Mouse (Mus musculus) stomach, embryonic 15.5 days (tissue): ENCODE measurements at regions not wholly inside any gene's neighbourhood (a gene's known extent, or its start where the extent isn't known, plus 50 kb on each side); places are given as distances from the start of the nearest gene placed in this dataset.
"Not testable (repeated sequence)": the region's sequence is repeated elsewhere in the genome, so short reads cannot be mapped to it uniquely, and the experiment has no call there.

Experiments used
- ATAC-seq: fragments of 200-750 bp; cut with Nextera tagmentation; 2 replicates; pipeline ENCODE4 v1.8.0; 2017; ENCODE audit warnings: low read depth, moderate number of reproducible peaks, moderate TSS enrichment; ENCODE audit not compliant: insufficient read depth, low FRiP score
- H3K27ac ChIP-seq: fragments of 300-500 bp; sonication (generic); 2 replicates; pipeline ENCODE4 v1.5.1; 2015; ENCODE audit warnings: mild to moderate bottlenecking, inconsistent platforms
- H3K27me3 ChIP-seq: fragments of 300-500 bp; sonication (generic); replicated peaks from 2 replicates; pipeline ENCODE4 v1.6.1; 2015; ENCODE audit warnings: inconsistent platforms
- H3K36me3 ChIP-seq: fragments of 300-500 bp; sonication (generic); 2 replicates; pipeline ENCODE4 v1.6.1; 2015; ENCODE audit warnings: inconsistent platforms
- H3K4me1 ChIP-seq: fragments of 300-500 bp; sonication (generic); 2 replicates; pipeline ENCODE4 v1.6.1; 2015; ENCODE audit warnings: inconsistent platforms
- H3K4me2 ChIP-seq: fragments of 300-500 bp; sonication (generic); 2 replicates; pipeline ENCODE4 v1.6.1; 2015; ENCODE audit warnings: mild to moderate bottlenecking, inconsistent platforms
- H3K4me3 ChIP-seq: fragments of 300-500 bp; sonication (generic); replicated peaks from 2 replicates; pipeline ENCODE4 v1.5.1; 2015; ENCODE audit warnings: inconsistent platforms
- H3K9ac ChIP-seq: fragments of 300-500 bp; sonication (generic); 2 replicates; pipeline ENCODE4 v1.6.1; 2015; ENCODE audit warnings: inconsistent platforms
- H3K9me3 ChIP-seq: fragments of 300-500 bp; sonication (generic); 2 replicates; pipeline ENCODE4 v1.6.1; 2016; ENCODE audit warnings: inconsistent platforms
- WGBS: fragments of 180-500 bp; shearing (Covaris S2); methylation state at CpG from one replicate; pipeline ENCODE4 v1.1.7; 2015; 5-methylcytosine and 5-hydroxymethylcytosine counted together

DNA sequence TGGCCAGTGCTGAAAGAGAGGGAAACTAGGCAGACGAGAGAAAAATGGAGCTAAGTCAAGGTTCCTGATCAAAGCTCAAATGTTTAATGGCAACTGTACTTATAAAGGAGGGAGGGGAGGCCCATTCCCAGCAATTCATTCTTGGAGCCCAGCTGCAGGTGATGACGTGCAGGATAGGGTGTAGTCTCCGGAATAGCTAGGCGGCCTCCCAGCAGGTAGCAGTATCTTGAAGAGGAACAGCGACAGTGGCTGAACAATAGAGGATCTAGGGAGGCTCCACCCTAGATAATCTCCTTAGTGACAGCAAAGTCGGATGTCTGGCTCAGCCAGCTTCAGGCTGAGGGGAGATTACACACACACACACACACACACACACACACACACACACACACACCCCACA lies 216.8 kb downstream of the Mat2b start:
- H3K4me1 ChIP-seq, H3K27me3 ChIP-seq, H3K9ac ChIP-seq, ATAC-seq, H3K9me3 ChIP-seq, H3K36me3 ChIP-seq, H3K4me3 ChIP-seq, H3K4me2 ChIP-seq, H3K27ac ChIP-seq: not testable (repeated sequence)
- WGBS = 40% methylated on average over 6 of the region's 6 CpGs

- ATAC-seq = no peak
- no peak overlapping the region for H3K9ac ChIP-seq
- H3K36me3 ChIP-seq = no peaks in the 10 kb centered on the region
- no peaks in the 10 kb centered on the region for H3K27me3 ChIP-seq
- H3K4me2 ChIP-seq = no peak overlapping the region
- H3K4me1 ChIP-seq = no peaks in the 10 kb centered on the region
- no peaks in the 10 kb centered on the region for H3K9me3 ChIP-seq
- WGBS = 35% methylated on average over 7 of the region's 7 CpGs
- no peak overlapping the region for H3K27ac ChIP-seq
- no peak overlapping the region for H3K4me3 ChIP-seq
Measured at GRCm38 (mm10) chr11:40477294-40477693, 217.7 kb downstream of the Mat2b start.

DNA sequence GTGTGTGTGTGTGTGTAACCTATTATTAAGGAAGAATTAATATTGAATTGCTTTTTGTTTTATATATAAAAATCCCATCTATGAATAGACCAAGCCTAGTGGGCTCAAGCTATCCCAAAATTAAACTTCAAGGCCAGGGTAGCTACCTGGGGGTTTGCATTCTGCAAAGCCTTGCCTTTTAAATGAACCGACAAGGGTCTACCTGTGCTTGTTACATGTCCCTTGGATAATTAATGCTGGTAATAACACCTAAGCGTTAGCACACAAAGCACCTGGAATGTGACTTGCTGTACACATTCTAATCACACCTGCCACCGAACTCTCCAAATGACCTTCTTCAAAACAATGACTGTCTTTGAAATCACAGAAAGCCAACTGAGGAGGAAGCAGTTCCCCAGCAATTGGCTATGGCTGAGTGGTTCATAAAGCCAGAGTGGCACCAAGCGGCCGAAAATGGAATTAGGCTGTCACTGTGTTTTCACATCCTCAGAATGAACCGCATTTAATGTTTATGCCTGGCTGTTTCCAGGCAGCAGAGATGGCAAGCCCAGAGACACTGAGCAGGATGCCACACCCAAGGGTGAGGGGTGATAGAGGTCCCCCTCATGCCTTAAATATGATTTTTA lies 225.8 kb downstream of the Mat2b start:
- H3K4me1 ChIP-seq = no peaks in the 10 kb centered on the region
- H3K27ac ChIP-seq = no peak overlapping the region
- H3K4me2 ChIP-seq = no peak overlapping the region
- H3K9me3 ChIP-seq = no peaks in the 10 kb centered on the region
- no peak overlapping the region for H3K4me3 ChIP-seq
- ATAC-seq = peak; percentile 58; the same call in 1 of the 2 replicates
- H3K9ac ChIP-seq = no peak overlapping the region
- H3K36me3 ChIP-seq = no peaks in the 10 kb centered on the region
- 20% methylated on average over 6 of the region's 6 CpGs for WGBS
- no peaks in the 10 kb centered on the region for H3K27me3 ChIP-seq

DNA sequence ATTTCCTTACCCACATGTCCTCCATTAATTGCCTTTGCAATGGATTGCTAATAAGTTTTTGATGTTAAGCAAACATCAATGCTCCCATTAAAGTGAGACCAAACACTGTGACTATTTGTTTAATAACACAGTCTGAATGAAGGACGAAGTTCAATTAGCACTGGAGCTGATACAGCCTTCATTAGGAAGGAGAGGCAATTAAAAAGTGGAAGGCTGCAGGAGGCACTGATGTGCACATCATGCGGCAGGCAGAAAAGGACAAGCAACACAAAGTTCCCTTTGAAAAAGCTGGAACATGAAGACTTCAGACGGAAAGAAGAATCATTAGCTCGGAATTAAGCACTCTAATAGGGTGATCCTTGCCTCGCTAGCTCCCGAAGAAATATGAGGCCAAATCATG lies 238.4 kb downstream of the Mat2b start:
- Histone ChIP-seq H3K27me3 (no peaks in the 10 kb centered on the region), H3K4me2 (no peak overlapping the region), H3K27ac (no peak overlapping the region), H3K9ac (no peak overlapping the region), H3K4me1 (no peaks in the 10 kb centered on the region), H3K4me3 (no peak overlapping the region), H3K36me3 (no peaks in the 10 kb centered on the region), H3K9me3 (no peaks in the 10 kb centered on the region)
- WGBS = 81% methylated on average over 6 of the region's 6 CpGs
- ATAC-seq = no peak

DNA sequence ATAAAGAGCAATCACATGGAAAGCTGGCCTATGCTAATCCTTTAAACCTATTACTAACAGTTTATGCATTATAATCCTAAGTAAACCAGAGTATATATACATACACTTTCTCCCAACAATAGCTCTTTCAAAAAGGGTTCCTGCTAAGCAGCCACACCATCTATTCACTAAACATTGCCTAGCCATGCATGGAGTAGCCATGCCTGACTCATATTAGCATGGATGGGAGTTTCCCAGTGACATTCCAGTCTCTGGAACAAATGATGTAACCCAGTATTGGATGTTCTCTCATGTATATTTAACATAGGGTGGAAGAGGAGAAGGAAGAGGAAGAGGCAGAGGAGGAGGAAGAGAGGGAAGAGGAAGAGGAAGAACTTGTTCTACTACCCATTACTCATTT lies 240.0 kb downstream of the Mat2b start:
- H3K4me1 ChIP-seq = not testable (repeated sequence)

DNA sequence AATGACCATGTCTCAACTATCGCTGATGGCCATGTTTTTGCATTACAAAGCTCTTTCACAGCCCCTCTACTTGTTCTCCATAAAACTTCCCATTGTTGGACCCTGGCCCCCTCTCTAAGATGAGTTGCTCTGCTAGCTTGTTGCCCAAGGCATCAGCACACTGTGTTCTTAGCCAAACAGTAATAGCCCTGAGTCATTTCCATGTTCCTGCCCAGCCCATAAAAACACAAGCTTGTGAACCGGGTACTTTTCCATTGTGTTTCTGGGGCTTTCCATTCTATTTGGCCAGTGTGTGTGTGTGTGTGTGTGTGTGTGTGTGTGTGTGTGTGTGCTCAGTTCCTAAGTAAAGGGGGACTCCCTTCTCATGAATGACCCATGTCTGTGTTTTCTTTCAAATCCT lies 248.2 kb downstream of the Mat2b start:
- Histone ChIP-seq H3K36me3 (no peaks in the 10 kb centered on the region), H3K9ac (no peak overlapping the region), H3K27ac (no peak overlapping the region), H3K4me1 (no peaks in the 10 kb centered on the region), H3K27me3 (no peaks in the 10 kb centered on the region), H3K9me3 (no peaks in the 10 kb centered on the region), H3K4me3 (no peak overlapping the region), H3K4me2 (no peak overlapping the region)
- WGBS = 86% methylated on average over 2 of the region's 2 CpGs
- no peak for ATAC-seq

More for the DNA sequence above, 240.0 kb downstream of the Mat2b start:
- not testable (repeated sequence) for H3K36me3 ChIP-seq, ATAC-seq, H3K27me3 ChIP-seq, H3K9me3 ChIP-seq, H3K4me2 ChIP-seq, H3K27ac ChIP-seq, H3K4me3 ChIP-seq, H3K9ac ChIP-seq

- no peak overlapping the region for H3K4me3 ChIP-seq
- H3K9ac ChIP-seq = no peak overlapping the region
- no peak overlapping the region for H3K27ac ChIP-seq
- no peak overlapping the region for H3K4me2 ChIP-seq
- no peaks in the 10 kb centered on the region for H3K4me1 ChIP-seq
- no peaks in the 10 kb centered on the region for H3K9me3 ChIP-seq
- no peak for ATAC-seq
- 92% methylated on average over 1 of the region's 1 CpGs for WGBS
- no peaks in the 10 kb centered on the region for H3K36me3 ChIP-seq
- H3K27me3 ChIP-seq = no peaks in the 10 kb centered on the region
Measured at GRCm38 (mm10) chr11:40434002-40434401, 261.0 kb downstream of the Mat2b start.

- H3K27me3 ChIP-seq = no peaks in the 10 kb centered on the region
- no peak for ATAC-seq
- no peak overlapping the region for H3K4me3 ChIP-seq
- H3K36me3 ChIP-seq = no peaks in the 10 kb centered on the region
- H3K4me1 ChIP-seq = no peaks in the 10 kb centered on the region
- H3K27ac ChIP-seq = no peak overlapping the region
- no peaks in the 10 kb centered on the region for H3K9me3 ChIP-seq
- H3K9ac ChIP-seq = no peak overlapping the region
- H3K4me2 ChIP-seq = no peak overlapping the region
- 75% methylated on average over 2 of the region's 2 CpGs for WGBS
Measured at GRCm38 (mm10) chr11:40428858-40429257, 266.1 kb downstream of the Mat2b start.

DNA sequence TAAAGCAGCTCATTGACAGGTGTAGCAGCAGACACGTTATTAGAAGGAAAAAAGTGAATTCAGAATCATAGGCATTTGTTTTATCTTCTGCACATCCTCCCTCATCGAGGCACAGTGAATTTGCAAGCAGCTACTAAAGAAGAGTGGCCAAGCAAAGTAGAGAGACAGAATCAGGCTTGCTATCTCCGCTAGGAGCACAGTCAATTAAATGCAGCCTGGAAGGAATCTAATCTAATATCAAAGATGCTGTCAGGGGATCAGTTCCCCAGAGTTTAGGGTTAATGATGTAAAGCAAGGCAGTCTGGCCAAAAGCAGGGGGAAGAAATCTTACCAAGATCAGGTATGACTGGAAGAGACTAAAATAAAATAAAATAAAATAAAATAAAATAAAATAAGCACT lies 270.7 kb downstream of the Mat2b start:
- Histone ChIP-seq H3K27ac (no peak overlapping the region), H3K4me1 (no peaks in the 10 kb centered on the region), H3K9me3 (no peaks in the 10 kb centered on the region), H3K36me3 (no peaks in the 10 kb centered on the region), H3K4me2 (no peak overlapping the region), H3K27me3 (no peaks in the 10 kb centered on the region), H3K4me3 (no peak overlapping the region), H3K9ac (no peak overlapping the region)
- 71% methylated on average over 3 of the region's 3 CpGs for WGBS
- ATAC-seq = no peak

- Histone ChIP-seq H3K9me3 (no peaks in the 10 kb centered on the region), H3K4me1 (no peaks in the 10 kb centered on the region), H3K27ac (no peak overlapping the region), H3K4me2 (no peak overlapping the region), H3K36me3 (no peaks in the 10 kb centered on the region), H3K27me3 (no peaks in the 10 kb centered on the region), H3K4me3 (no peak overlapping the region), H3K9ac (no peak overlapping the region)
- ATAC-seq = no peak
Measured at GRCm38 (mm10) chr11:40407571-40407970, 287.4 kb downstream of the Mat2b start.

GRCm38 (mm10) chr11:40402249-40402648 lies 292.8 kb downstream of the Mat2b start:
- no peak overlapping the region for H3K27ac ChIP-seq
- WGBS = 56% methylated on average over 1 of the region's 1 CpGs
- H3K4me3 ChIP-seq = no peak overlapping the region
- H3K27me3 ChIP-seq = no peaks in the 10 kb centered on the region
- no peaks in the 10 kb centered on the region for H3K36me3 ChIP-seq
- H3K4me2 ChIP-seq = no peak overlapping the region
- no peaks in the 10 kb centered on the region for H3K9me3 ChIP-seq
- 0 out of 2 replicates have a peak, but pooled peaks have one; percentile 47 for ATAC-seq
- H3K9ac ChIP-seq = no peak overlapping the region
- no peaks in the 10 kb centered on the region for H3K4me1 ChIP-seq

DNA sequence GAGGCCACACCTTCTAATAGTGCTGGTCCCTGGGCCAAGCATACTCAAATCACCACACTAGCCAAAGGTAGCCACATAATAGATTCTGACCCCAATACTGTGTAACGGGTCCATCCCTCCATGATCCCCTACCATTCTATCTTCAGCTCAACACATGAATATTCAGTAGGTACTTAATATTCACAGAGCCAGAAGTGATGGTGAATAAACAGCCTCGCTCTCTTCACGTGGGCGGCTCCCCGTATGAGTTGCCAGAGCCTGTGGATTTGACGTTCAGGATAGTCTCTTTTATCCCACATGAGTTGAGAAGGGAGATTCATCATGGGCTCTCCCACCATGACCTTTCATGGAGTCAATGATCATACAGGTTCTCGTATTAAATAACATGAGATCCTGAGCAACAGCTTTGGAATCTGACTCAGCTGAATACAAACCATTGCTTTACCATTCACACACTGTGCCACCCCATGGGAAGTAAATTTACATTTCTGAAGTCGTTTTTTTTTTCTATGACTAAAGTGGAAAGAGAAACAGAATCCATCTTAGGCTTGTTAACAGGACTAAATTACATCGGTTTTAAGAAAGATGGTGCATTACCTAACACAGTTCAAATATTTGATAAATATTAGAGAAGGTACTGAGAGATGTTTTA lies 297.4 kb downstream of the Mat2b start:
- H3K27me3 ChIP-seq = no peaks in the 10 kb centered on the region
- H3K27ac ChIP-seq = no peak overlapping the region
- H3K9ac ChIP-seq = no peak overlapping the region
- no peak overlapping the region for H3K4me3 ChIP-seq
- H3K4me2 ChIP-seq = no peak overlapping the region
- no peaks in the 10 kb centered on the region for H3K9me3 ChIP-seq
- no peaks in the 10 kb centered on the region for H3K36me3 ChIP-seq
- no peaks in the 10 kb centered on the region for H3K4me1 ChIP-seq
- 81% methylated on average over 9 of the region's 9 CpGs for WGBS
- ATAC-seq = no peak

GRCm38 (mm10) chr11:40395331-40395730 lies 299.7 kb downstream of the Mat2b start:
- Histone ChIP-seq H3K27ac (no peak overlapping the region), H3K4me2 (no peak overlapping the region), H3K9ac (no peak overlapping the region), H3K36me3 (no peaks in the 10 kb centered on the region), H3K9me3 (no peaks in the 10 kb centered on the region), H3K27me3 (no peaks in the 10 kb centered on the region), H3K4me3 (no peak overlapping the region), H3K4me1 (no peaks in the 10 kb centered on the region)
- no peak for ATAC-seq
- WGBS = 62% methylated on average over 11 of the region's 11 CpGs
